Mouse (Mus musculus): ENCODE measurements around the gene Ly6g6d.

The Ly6g6d gene

DNA sequence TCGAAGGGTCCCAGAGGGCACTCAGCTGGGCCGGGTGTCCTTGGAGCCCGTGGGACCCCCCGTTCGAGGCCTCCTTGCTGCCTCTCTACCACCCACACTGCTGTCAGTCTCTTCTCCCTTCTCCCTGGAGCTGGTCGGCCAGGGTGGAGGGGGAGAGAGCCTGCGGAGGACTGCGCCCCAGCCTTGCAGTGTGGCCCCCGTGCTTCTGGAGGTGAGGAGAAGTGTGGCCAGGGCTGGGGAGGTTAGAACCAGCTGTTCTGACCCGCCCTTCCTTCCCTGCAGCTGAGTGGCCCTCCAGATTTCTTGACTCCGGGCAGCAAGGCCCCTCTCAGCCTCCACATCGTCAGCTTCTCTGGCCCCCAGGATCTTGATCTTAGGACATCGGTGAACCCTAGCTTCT lies 53.6 kb downstream of the Ly6g6d start:
- no peak for DNase-seq (ENCODE audit: low spot score)

DNA sequence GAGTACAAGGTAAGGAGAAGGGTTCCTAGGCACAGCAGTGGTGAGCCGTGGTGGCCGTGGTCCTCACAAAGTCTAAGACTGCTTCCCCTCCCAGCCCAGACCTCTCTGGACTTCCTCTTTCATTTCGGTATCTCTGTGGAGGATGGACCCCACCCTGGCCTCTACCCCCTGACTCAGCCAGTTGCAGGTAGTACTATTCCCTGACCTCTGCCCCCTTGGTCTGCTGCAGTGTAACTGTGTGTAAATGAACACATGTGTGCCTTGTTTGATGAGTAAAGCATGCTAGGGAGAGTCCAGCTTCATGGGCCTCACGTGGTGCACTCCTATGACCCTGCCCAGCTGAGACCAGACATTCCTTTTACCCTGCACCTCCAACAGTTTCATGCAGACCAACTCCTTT lies 54.1 kb downstream of the Ly6g6d start:
- DNase-seq (ENCODE audit: low spot score) = no peak

DNA sequence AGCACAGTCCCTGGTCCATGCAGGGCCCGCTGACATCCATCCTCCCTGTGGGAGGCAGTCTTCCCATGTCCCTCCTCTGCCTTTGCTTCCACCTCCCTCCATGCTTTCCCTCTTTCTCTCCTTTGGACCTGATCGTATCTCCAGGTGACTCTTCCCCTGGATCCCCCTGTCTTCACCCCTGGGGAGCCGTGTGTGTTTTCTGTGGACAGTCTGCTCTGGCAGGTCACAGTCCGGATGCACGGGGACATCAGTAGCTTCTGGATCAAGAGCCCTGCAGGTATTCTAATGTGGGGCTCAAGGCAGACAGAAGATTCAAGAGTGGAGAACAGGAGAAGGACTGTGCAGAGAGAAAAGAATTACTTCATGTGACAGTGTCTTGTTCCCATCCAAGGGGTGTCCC lies 54.6 kb downstream of the Ly6g6d start:
- no peak for DNase-seq (ENCODE audit: low spot score)

DNA sequence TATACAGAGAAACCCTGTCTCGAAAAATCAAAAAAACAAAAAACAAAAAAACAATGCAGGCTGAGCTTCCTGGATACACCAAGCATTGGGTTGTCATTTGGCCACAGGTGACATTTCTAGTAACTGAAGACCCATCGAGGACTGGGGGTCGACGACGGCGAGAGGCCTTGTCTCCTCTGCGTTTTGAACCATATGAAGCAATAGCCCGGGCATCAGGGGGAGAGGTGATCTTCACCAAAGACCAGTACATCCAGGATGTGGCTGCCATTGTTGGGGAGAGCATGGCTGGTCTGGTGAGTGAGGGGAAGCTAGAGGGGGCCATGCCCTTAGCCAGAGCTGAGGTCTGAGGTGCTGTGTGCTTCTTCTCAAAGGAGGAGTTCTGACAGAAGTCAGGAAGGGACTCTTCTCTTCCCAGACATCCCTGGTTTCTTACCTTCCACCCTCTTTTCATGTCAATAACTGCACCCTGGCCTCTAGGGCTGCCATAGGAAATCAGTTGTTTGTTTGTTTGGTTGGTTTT lies 55.3 kb downstream of the Ly6g6d start:
- no peak for DNase-seq (ENCODE audit: low spot score)

DNA sequence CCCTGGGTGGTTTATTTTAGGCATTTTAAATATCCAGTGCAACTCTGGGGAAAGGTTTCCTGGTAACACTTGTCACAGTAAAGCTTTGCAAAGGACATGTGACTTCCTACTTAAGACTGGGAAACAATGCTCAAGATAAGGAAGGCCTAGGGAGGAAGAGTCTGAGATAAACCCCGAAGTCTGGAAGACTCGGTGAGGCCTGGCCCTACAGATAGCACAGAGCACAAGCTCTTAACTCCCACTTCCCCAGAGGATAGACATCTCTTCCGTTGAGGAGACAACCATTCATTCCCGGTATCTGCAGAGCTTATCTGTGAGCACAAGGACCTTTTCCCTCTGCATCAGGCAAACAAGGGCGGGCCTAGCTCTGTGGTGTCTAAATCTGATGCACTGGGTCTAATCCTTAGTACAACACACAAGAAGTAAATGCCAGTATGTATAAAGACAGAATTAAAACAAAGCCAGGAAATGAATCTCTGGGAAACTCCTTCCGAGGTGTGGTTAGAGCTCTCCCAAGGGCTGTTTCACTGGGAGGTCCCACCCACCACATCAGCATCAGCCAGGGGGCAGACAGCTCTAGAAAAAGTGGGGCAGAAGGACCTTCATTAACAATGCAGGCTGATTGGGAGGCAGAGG lies 55.9 kb downstream of the Ly6g6d start:
- no peak for DNase-seq (ENCODE audit: low spot score)
